19 mouse cellular contexts compared by ENCODE assay signal in genomic region chr11:103106386-103106785, GRCm38 (mm10). TPM values are rescaled to one million over a fixed set of nuclear protein-coding genes. Genes with fewer than 3 reads are reported as not detected.
DNase-seq lines count a peak whose midpoint lies in the region; ATAC-seq and TF ChIP-seq lines count a peak whose summit lies in the region.
"Had no signal": no experiment of that assay in that cellular context is flagged by ENCODE, and none has a peak within 500 bp of the region (broad histone marks: within the 10 kb centered on the region; RNA-seq: fewer than 3 reads in every experiment).

No protein-coding gene starts in this region.

- 34% methylated on average over 4 of the region's 4 CpGs for WGBS in liver, embryonic 12.5 days (ENCODE audit: insufficient replicate concordance)

- no peak overlapping the region for H3K4me3 ChIP-seq in gastrocnemius, adult 2 months
- H3K4me3 ChIP-seq in ES-Bruce4 (ENCODE audit: low read depth, low read length) (no peak overlapping the region), MEL (ENCODE audit: control insufficient read depth in 1 of 2, insufficient read depth in 1 of 2, low read depth in 2 of 2, low read length in 2 of 2) (no peak overlapping the region)
- peak overlapping the region; percentile 67 for H3K4me3 ChIP-seq in liver, embryonic 12.5 days
- H3K4me3 ChIP-seq: forebrain, embryonic 12.5 days; heart, embryonic 12.5 days; limb, embryonic 15.5 days; midbrain, embryonic 15.5 days had no signal

- H3K4me2 ChIP-seq in liver, embryonic 12.5 days: peak overlapping the region; percentile 75
- H3K4me2 ChIP-seq: forebrain, embryonic 12.5 days; heart, embryonic 12.5 days; limb, embryonic 15.5 days; midbrain, embryonic 15.5 days had no signal

- TF ChIP-seq RAD21 in MEL (IDR thresholded peaks at IDR 0.05; ENCODE audit: low read depth, low read length): no peak

- peak; percentile 56 for ATAC-seq in liver, embryonic 12.5 days
- ATAC-seq: hindbrain, postnatal 0 days; midbrain, embryonic 15.5 days had no signal

- no peaks in the 10 kb centered on the region for H3K27me3 ChIP-seq in ES-Bruce4 (ENCODE audit: control insufficient read depth, insufficient read depth, low read length, poor library complexity, severe bottlenecking)
- H3K27me3 ChIP-seq in MEL (ENCODE audit: control insufficient read depth in 1 of 2, insufficient read depth in 2 of 2, low read length in 2 of 2): no peaks in the 10 kb centered on the region
- peaks cover 17% of the 10 kb centered on the region for H3K27me3 ChIP-seq in liver, embryonic 12.5 days (replicated peaks)
- H3K27me3 ChIP-seq: limb, embryonic 15.5 days had no signal

- H3K9ac ChIP-seq in ES-Bruce4 (ENCODE audit: low read depth, poor library complexity, severe bottlenecking): no peak overlapping the region
- no peak overlapping the region for H3K9ac ChIP-seq in MEL (ENCODE audit: control insufficient read depth, low read depth, low read length, poor library complexity, severe bottlenecking)
- H3K9ac ChIP-seq in liver, embryonic 12.5 days: peak overlapping the region; percentile 78
- H3K9ac ChIP-seq: forebrain, embryonic 12.5 days; heart, embryonic 12.5 days; limb, embryonic 15.5 days; midbrain, embryonic 15.5 days had no signal

- H3K36me3 ChIP-seq in ES-Bruce4 (ENCODE audit: control insufficient read depth, insufficient read depth, low read length, poor library complexity, severe bottlenecking): 0 out of 2 replicates have a peak, but pooled peaks cover 3% of the 10 kb centered on the region
- H3K36me3 ChIP-seq in MEL (ENCODE audit: control insufficient read depth in 1 of 2, insufficient read depth in 2 of 2, low read length in 2 of 2): peaks cover 0 to 9% of the 10 kb centered on the region in 2 experiments; a peak in 2 of 4 replicates
- peaks cover 45% of the 10 kb centered on the region for H3K36me3 ChIP-seq in liver, embryonic 12.5 days
- H3K36me3 ChIP-seq: forebrain, embryonic 12.5 days; heart, embryonic 12.5 days; midbrain, embryonic 15.5 days had no signal

- DNase-seq in gastrocnemius, adult 2 months: no peak
- no peak for DNase-seq in gastrocnemius, postnatal 10 days
- DNase-seq in MEL (ENCODE audit: low read depth, low spot score): peak; percentile 37
- DNase-seq in urinary bladder, postnatal 14 days (ENCODE audit: low spot score): no peak
- no peak for DNase-seq in B cell, adult 2 months
- DNase-seq: cerebellum, adult 9-10 months; heart, postnatal 4 days; layer of hippocampus, adult 9-11 months; lung, postnatal 10 days; retina, postnatal 1 day; thymus, postnatal 25 days had no signal

- intact Hi-C loops in gastrocnemius, adult 2 months (cut with DNase I): no loop called here

- 0 out of 2 replicates have a peak overlapping the region, but pooled peaks have one; percentile 25 for H3K27ac ChIP-seq in gastrocnemius, adult 2 months
- H3K27ac ChIP-seq in ES-Bruce4 (ENCODE audit: insufficient read depth, low read length) (peak overlapping the region; percentile 76), MEL (ENCODE audit: control insufficient read depth, low read depth, low read length) (no peak overlapping the region)
- peak overlapping the region; percentile 97 for H3K27ac ChIP-seq in liver, embryonic 12.5 days
- H3K27ac ChIP-seq: forebrain, embryonic 12.5 days; hindbrain, postnatal 0 days; limb, embryonic 15.5 days; midbrain, embryonic 15.5 days had no signal

- TF ChIP-seq EP300 in ES-Bruce4 (IDR thresholded peaks at IDR 0.05; ENCODE audit: insufficient read depth, low read depth, low read length) (0 out of 2 replicates have a peak, but pooled peaks have one; percentile 21), MEL (IDR thresholded peaks at IDR 0.05; ENCODE audit: low read depth in 1 of 2, low read length in 2 of 2) (no peak)

- TF ChIP-seq POLR2A in ES-Bruce4 (IDR thresholded peaks at IDR 0.05; ENCODE audit: insufficient read depth, low read length) (no peak), MEL (IDR thresholded peaks at IDR 0.05; ENCODE audit: control insufficient read depth in 1 of 2, insufficient read depth in 1 of 2, low read depth in 1 of 2, low read length in 2 of 2, poor library complexity in 1 of 2) (no peak)

- TF ChIP-seq CTCF in gastrocnemius, adult 2 months (IDR thresholded peaks at IDR 0.05): no peak
- TF ChIP-seq CTCF in ES-Bruce4 (IDR thresholded peaks at IDR 0.05; ENCODE audit: low read depth, low read length) (no peak), MEL (IDR thresholded peaks at IDR 0.05 in 2 of 3, conservative IDR thresholded peaks at IDR 0.05 in 1 of 3; ENCODE audit: control insufficient read depth in 1 of 3, insufficient read depth in 1 of 3, low read depth in 2 of 3, low read length in 3 of 3, poor library complexity in 1 of 3, severe bottlenecking in 1 of 3) (no peak)

- H3K79me2 ChIP-seq in MEL (ENCODE audit: control insufficient read depth, insufficient read depth, low read length, poor library complexity): no peaks in the 10 kb centered on the region; the same call in 1 of the 2 replicates

- H3K9me3 ChIP-seq in ES-Bruce4 (replicated peaks; ENCODE audit: control insufficient read depth, insufficient read depth, low read length, poor library complexity, severe bottlenecking): no peaks in the 10 kb centered on the region
- H3K9me3 ChIP-seq in MEL (replicated peaks; ENCODE audit: insufficient read depth, low read length): no peaks in the 10 kb centered on the region
- H3K9me3 ChIP-seq in liver, embryonic 12.5 days (replicated peaks): no peaks in the 10 kb centered on the region
- H3K9me3 ChIP-seq: forebrain, embryonic 12.5 days; heart, embryonic 12.5 days; limb, embryonic 15.5 days; midbrain, embryonic 15.5 days had no signal

- H3K4me1 ChIP-seq in ES-Bruce4 (ENCODE audit: control insufficient read depth, insufficient read depth, low read length) (no peaks in the 10 kb centered on the region), MEL (ENCODE audit: control insufficient read depth in 1 of 2, insufficient read depth in 2 of 2, low read length in 2 of 2) (peaks cover 9 to 16% of the 10 kb centered on the region in 2 experiments)
- peaks cover 54% of the 10 kb centered on the region for H3K4me1 ChIP-seq in liver, embryonic 12.5 days

TF ChIP-seq in MEL, 35 proteins besides CTCF, POLR2A, EP300 and RAD21:
- no peak for TF ChIP-seq ETS1 (IDR thresholded peaks at IDR 0.05; ENCODE audit: low read depth, low read length)
- TF ChIP-seq NELFE (IDR thresholded peaks at IDR 0.05; ENCODE audit: low read depth, low read length): no peak
- TF ChIP-seq GATA1 (IDR thresholded peaks at IDR 0.05; ENCODE audit: low read depth, low read length): no peak

RNA-seq across cellular contexts. Expression of gene Acbd4, which starts 4.9 kb away (rescaled TPM):
- 10 to 100 TPM; 24.2 to 28.6 TPM for total RNA-seq in gastrocnemius, adult 2 months (2021)
- 10 to 100 TPM; 34.9 to 50.5 TPM for total RNA-seq in gastrocnemius, postnatal 10 days (2021)
- polyA plus RNA-seq in ES-Bruce4 (2011; ENCODE audit: insufficient read depth, insufficient read length, low read depth, missing spikeins) (15.0 and 19.4 TPM in 2 replicates), MEL (2012; ENCODE audit: insufficient read depth in 1 of 2, insufficient read length in 2 of 2, low read depth in 1 of 2, low replicate concordance in 2 of 2, missing spikeins in 1 of 2) (10 to 100 TPM in 1 of 2 experiments, not detected in 1; 18.3 TPM)
- 15.2 and 16.6 TPM in 2 replicates for total RNA-seq in MEL (2012; rRNA removed)
- polyA plus RNA-seq in liver, embryonic 12.5 days (2016; fragmentation: Nextera tagmentation; extraction: Ambion mirVana): 40.6 and 46.1 TPM in 2 replicates

RNA-seq across cellular contexts. Expression of gene Plcd3, which starts 4.9 kb away (rescaled TPM):
- 1 to 10 TPM; 4.6 to 5.9 TPM for total RNA-seq in gastrocnemius, adult 2 months (2021)
- 1 to 10 TPM; 5.8 to 8.6 TPM for total RNA-seq in gastrocnemius, postnatal 10 days (2021)
- polyA plus RNA-seq in ES-Bruce4 (2011; ENCODE audit: insufficient read depth, insufficient read length, low read depth, missing spikeins): 14.7 and 17.5 TPM in 2 replicates
- 1.7 and 2.0 TPM in 2 replicates for total RNA-seq in MEL (2012; rRNA removed)
- polyA plus RNA-seq in MEL (2012; ENCODE audit: insufficient read depth in 1 of 2, insufficient read length in 2 of 2, low read depth in 1 of 2, low replicate concordance in 2 of 2, missing spikeins in 1 of 2): 1 to 10 TPM in 1 of 2 experiments, not detected in 1; 2.6 TPM
- 0.74 and 0.79 TPM in 2 replicates for polyA plus RNA-seq in liver, embryonic 12.5 days (2016; fragmentation: Nextera tagmentation; extraction: Ambion mirVana)
- total RNA-seq: megakaryocyte, adult 5-6 weeks had no signal

RNA-seq across cellular contexts. Expression of gene Hexim1, which starts 9.6 kb away (rescaled TPM):
- 10 to 100 TPM; 18.6 to 21.8 TPM for total RNA-seq in gastrocnemius, adult 2 months (2021)
- 10 to 100 TPM; 24.0 to 26.7 TPM for total RNA-seq in gastrocnemius, postnatal 10 days (2021)
- polyA plus RNA-seq in ES-Bruce4 (2011; ENCODE audit: insufficient read depth, insufficient read length, low read depth, missing spikeins) (17.2 and 20.1 TPM in 2 replicates), MEL (2012; ENCODE audit: insufficient read depth in 1 of 2, insufficient read length in 2 of 2, low read depth in 1 of 2, low replicate concordance in 2 of 2, missing spikeins in 1 of 2) (10 to 100 TPM in 1 of 2 experiments, not detected in 1; 25.4 TPM)
- total RNA-seq in MEL (2012; rRNA removed): 17.3 and 18.4 TPM in 2 replicates
- polyA plus RNA-seq in liver, embryonic 12.5 days (2016; fragmentation: Nextera tagmentation; extraction: Ambion mirVana): 2.4 and 3.0 TPM in 2 replicates

RNA-seq across cellular contexts. Expression of gene Hexim2, which starts 25.8 kb away (rescaled TPM):
- total RNA-seq in gastrocnemius, adult 2 months (2021): 1 to 10 TPM; 2.0 to 3.6 TPM
- 1 to 10 TPM; 5.8 to 6.7 TPM for total RNA-seq in gastrocnemius, postnatal 10 days (2021)
- polyA plus RNA-seq in ES-Bruce4 (2011; ENCODE audit: insufficient read depth, insufficient read length, low read depth, missing spikeins): 1.7 and 4.5 TPM in 2 replicates
- 12.3 and 17.2 TPM in 2 replicates for total RNA-seq in MEL (2012; rRNA removed)
- 10 to 100 TPM in 1 of 2 experiments, not detected in 1; 12.5 TPM for polyA plus RNA-seq in MEL (2012; ENCODE audit: insufficient read depth in 1 of 2, insufficient read length in 2 of 2, low read depth in 1 of 2, low replicate concordance in 2 of 2, missing spikeins in 1 of 2)
- 9.5 and 10.0 TPM in 2 replicates for polyA plus RNA-seq in liver, embryonic 12.5 days (2016; fragmentation: Nextera tagmentation; extraction: Ambion mirVana)
